Mouse (Mus musculus) liver, postnatal 0 days (tissue): ENCODE data around the gene Paqr8. TPM values are rescaled to one million over a fixed set of nuclear protein-coding genes. Genes with fewer than 3 reads are reported as not detected.

Experiments
- ATAC-seq: fragments of 200-750 bp; cut with Nextera tagmentation; 2 replicates; pipeline ENCODE4 v1.8.0; 2017; ENCODE audit warnings: mild to moderate bottlenecking, moderate library complexity
- DNase-seq: peaks from one replicate; pipeline ENCODE4 v3.0.0-alpha.2; 2016
- H3K27ac ChIP-seq: fragments of 300-500 bp; sonication (generic); 2 replicates; pipeline ENCODE4 v1.5.1; 2014; ENCODE audit warnings: antibody characterized with exemption, moderate library complexity, mild to moderate bottlenecking, low read depth
- H3K27me3 ChIP-seq: fragments of 300-500 bp; sonication (generic); 2 replicates; pipeline ENCODE4 v1.6.1; 2014; ENCODE audit warnings: low read length, control low read depth, mixed read lengths; ENCODE audit not compliant: insufficient read depth
- H3K36me3 ChIP-seq: fragments of 300-500 bp; sonication (generic); replicated peaks from 2 replicates; pipeline ENCODE4 v1.6.1; 2014; ENCODE audit warnings: mild to moderate bottlenecking, control low read depth, low read length, moderate library complexity, mixed read lengths; ENCODE audit not compliant: insufficient read depth
- H3K4me1 ChIP-seq: fragments of 300-500 bp; sonication (generic); 2 replicates; pipeline ENCODE4 v1.6.1; 2014; ENCODE audit warnings: antibody characterized with exemption, mild to moderate bottlenecking, control low read depth; ENCODE audit not compliant: insufficient read depth
- H3K4me2 ChIP-seq: fragments of 300-500 bp; sonication (generic); 2 replicates; pipeline ENCODE4 v1.6.1; 2014; ENCODE audit warnings: low read depth, mild to moderate bottlenecking, low read length, moderate library complexity, mixed read lengths
- H3K4me3 ChIP-seq: fragments of 300-500 bp; sonication (generic); 2 replicates; pipeline ENCODE4 v1.5.1; 2014; ENCODE audit warnings: low read depth, low read length
- H3K9ac ChIP-seq: fragments of 300-500 bp; sonication (generic); replicated peaks from 2 replicates; pipeline ENCODE4 v1.6.1; 2014; ENCODE audit warnings: mild to moderate bottlenecking, moderate library complexity
- H3K9me3 ChIP-seq: fragments of 300-500 bp; sonication (generic); 2 replicates; pipeline ENCODE4 v1.6.1; 2016; ENCODE audit warnings: mild to moderate bottlenecking, control low read depth, low read length, mixed read lengths
- CTCF ChIP-seq: sonication (generic); IDR thresholded peaks from 2 replicates; pipeline ENCODE4 v1.5.1; 2016; ENCODE audit warnings: antibody characterized with exemption, low read depth
- EP300 ChIP-seq: IDR thresholded peaks from 2 replicates; pipeline ENCODE4 v1.6.1; 2016; ENCODE audit warnings: antibody characterized with exemption, low read depth, mild to moderate bottlenecking
- WGBS: fragments of 180-500 bp; shearing (Covaris S2); extraction: QIAGEN DNeasy Blood & Tissue Kit; methylation state at CpG from one replicate; pipeline ENCODE4 v1.1.7; 2014; ENCODE audit not compliant: insufficient replicate concordance; 5-methylcytosine and 5-hydroxymethylcytosine counted together
- polyA plus RNA-seq: library from polyadenylated mRNA; unstranded; fragments of >200 nt; fragmentation: Nextera tagmentation; extraction: Ambion mirVana; gene quantifications from 2 replicates; pipeline ENCODE4 v1.2.1, GENCODE M21; 2015

Paqr8 gene
- polyA plus RNA-seq, 1 experiment from 2014 or later, result 0.18 TPM

DNA sequence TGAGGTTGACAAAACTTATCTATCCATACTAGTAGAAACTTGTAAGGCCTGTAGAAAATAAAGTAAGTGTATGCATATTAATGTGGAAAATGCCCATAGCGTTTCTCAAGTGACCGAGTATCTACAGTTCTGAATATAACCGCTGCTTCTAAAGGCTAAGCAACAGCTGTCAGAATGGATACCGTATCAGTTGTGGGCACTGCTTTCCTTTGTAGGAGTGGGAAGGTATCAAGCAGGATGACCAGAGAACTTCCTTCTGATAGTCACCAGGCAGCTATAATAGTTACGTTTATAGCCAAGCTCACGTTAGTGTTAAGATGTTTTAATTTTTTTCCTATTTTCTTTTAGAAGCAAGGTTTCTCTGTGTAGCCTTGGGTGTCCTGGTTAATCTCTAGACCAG is 83.0 kb downstream of the Paqr8 start:
- no peak overlapping the region for H3K4me3 ChIP-seq
- H3K4me2 ChIP-seq, result no peak overlapping the region
- no peak overlapping the region for H3K9ac ChIP-seq
- no peaks in the 10 kb centered on the region for H3K36me3 ChIP-seq
- WGBS, result 56% methylated on average over 6 of the region's 6 CpGs
- H3K27ac ChIP-seq, result no peak overlapping the region
- no peak for ATAC-seq
- TF ChIP-seq EP300 (0 out of 2 replicates have a peak, but pooled peaks have one; percentile 17), CTCF (no peak)
- H3K27me3 ChIP-seq, result no peaks in the 10 kb centered on the region
- H3K9me3 ChIP-seq, result no peaks in the 10 kb centered on the region
- H3K4me1 ChIP-seq, result no peaks in the 10 kb centered on the region
- DNase-seq, result no peak

DNA sequence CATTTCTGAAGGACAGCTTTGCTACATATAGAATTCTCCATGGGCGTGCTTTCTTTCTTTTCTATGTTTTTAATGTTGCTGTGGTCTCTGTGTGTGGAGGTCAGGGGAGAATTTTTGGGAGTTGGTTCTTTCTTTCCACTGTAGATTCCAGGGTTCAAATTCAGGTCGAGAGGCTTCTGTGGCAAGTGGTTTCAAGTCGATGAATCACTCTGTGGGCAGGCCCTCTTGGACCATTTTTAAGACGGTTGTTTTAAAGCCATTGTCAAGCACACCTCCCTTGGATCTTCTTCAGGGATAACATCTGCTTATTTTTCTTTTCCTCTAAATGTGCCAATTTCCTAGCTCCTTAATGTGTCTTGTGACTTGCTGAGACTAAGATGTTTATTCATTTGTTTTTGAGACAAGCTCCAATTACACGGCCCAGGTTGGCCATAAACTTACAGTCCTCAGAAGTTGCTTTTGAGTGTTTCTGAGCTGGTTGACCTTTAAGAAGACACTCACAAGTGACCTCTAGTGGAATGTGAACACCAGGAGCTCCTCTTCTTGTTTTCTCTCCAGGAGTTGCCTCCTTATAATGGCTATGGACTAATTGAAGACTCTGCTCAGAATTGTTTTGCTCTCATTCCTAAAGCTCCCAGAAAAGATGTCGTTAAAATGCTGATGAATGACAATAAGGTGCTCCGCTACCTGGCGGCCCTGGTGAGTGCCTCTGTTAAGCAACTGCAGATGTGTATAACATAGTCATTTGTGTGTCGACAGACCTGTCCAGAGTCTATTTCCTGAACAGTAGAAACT is 84.1 kb downstream of the Paqr8 start:
- no peak overlapping the region for H3K4me2 ChIP-seq
- H3K4me1 ChIP-seq, result no peaks in the 10 kb centered on the region
- H3K9me3 ChIP-seq, result no peaks in the 10 kb centered on the region
- H3K36me3 ChIP-seq, result no peaks in the 10 kb centered on the region
- ATAC-seq (no peak), DNase-seq (no peak)
- H3K27ac ChIP-seq, result no peak overlapping the region
- H3K4me3 ChIP-seq, result no peak overlapping the region
- TF ChIP-seq CTCF (peak; percentile 15; the same call in 1 of the 2 replicates), EP300 (no peak)
- no peaks in the 10 kb centered on the region for H3K27me3 ChIP-seq
- WGBS, result 64% methylated on average over 9 of the region's 9 CpGs
- H3K9ac ChIP-seq, result no peak overlapping the region

DNA sequence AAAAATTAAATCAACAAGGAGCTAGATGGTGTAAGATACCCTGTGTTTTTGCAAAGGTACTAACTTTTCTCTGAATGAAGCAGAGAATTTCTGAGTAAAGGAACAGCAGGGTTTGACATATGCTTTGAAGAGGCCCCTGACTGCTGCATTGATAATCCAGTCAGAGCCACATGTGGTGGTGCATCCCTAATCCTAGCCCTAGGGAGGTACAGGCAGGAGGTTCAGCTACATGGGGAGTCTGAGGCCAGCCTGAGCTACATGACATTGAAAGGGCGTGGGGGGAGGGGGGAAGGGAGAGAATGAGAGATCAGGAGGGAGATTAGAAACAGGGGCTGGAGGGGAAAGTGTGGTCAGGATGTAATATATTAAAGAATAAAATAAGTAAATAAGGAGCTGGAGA is 90.1 kb downstream of the Paqr8 start:
- Histone ChIP-seq H3K4me3 (no peak overlapping the region), H3K27ac (no peak overlapping the region), H3K4me1 (no peaks in the 10 kb centered on the region), H3K4me2 (no peak overlapping the region), H3K9ac (no peak overlapping the region), H3K36me3 (no peaks in the 10 kb centered on the region), H3K9me3 (no peaks in the 10 kb centered on the region), H3K27me3 (no peaks in the 10 kb centered on the region)
- 68% methylated on average over 1 of the region's 1 CpGs for WGBS
- ATAC-seq, result no peak
- no peak for TF ChIP-seq EP300
- no peak for TF ChIP-seq CTCF
- no peak for DNase-seq

DNA sequence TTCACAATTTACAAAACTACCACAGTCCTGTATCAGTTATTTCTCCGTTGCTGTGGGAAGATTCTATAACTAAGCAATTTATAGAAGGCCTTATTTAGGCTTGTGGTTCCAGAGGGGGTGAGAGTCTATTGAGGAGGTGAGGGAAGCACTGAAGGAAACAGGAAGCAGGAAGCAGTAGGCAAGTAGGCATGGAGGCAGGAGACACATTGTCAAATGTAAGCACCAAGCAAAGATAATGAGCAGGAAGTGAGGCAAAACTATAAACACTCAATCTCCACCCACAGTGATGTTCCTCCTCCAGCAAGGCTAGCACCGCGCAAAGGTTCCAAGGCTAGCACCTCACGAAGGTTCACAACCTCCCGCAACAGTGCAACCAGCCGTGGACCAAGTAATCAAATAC is 91.4 kb downstream of the Paqr8 start:
- no peak for ATAC-seq
- no peak overlapping the region for H3K27ac ChIP-seq
- no peak for TF ChIP-seq CTCF
- H3K36me3 ChIP-seq, result no peaks in the 10 kb centered on the region
- no peak overlapping the region for H3K9ac ChIP-seq
- WGBS, result 75% methylated on average over 6 of the region's 6 CpGs
- DNase-seq, result no peak
- H3K27me3 ChIP-seq, result no peaks in the 10 kb centered on the region
- H3K4me1 ChIP-seq, result no peaks in the 10 kb centered on the region
- H3K9me3 ChIP-seq, result no peaks in the 10 kb centered on the region
- H3K4me3 ChIP-seq, result no peak overlapping the region
- H3K4me2 ChIP-seq, result no peak overlapping the region

DNA sequence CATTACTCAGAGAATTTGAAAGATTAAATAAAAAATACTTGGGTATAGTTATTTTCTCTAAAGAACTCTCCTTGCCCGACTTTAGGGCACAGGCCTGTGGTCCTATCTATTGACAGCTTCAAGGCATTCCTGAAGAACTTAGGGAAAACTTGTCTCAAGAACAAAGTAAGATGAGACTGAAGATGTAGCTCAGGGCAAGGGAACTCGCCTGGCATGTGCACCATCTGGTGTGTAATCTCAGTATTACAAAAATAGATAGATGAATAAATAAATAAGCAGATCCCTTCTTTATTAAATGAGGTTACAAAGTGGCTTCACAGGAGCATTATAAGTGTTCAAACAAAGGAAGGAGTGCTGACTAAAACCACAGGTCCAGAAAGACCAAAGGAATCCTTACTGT is 93.7 kb downstream of the Paqr8 start:
- Histone ChIP-seq H3K9me3 (no peaks in the 10 kb centered on the region), H3K4me1 (no peaks in the 10 kb centered on the region), H3K27me3 (no peaks in the 10 kb centered on the region), H3K9ac (no peak overlapping the region), H3K4me2 (no peak overlapping the region), H3K36me3 (no peaks in the 10 kb centered on the region), H3K27ac (no peak overlapping the region), H3K4me3 (no peak overlapping the region)
- no peak for ATAC-seq
- TF ChIP-seq EP300 (no peak), CTCF (no peak)
- WGBS, result 59% methylated on average over 2 of the region's 2 CpGs
- DNase-seq, result no peak

DNA sequence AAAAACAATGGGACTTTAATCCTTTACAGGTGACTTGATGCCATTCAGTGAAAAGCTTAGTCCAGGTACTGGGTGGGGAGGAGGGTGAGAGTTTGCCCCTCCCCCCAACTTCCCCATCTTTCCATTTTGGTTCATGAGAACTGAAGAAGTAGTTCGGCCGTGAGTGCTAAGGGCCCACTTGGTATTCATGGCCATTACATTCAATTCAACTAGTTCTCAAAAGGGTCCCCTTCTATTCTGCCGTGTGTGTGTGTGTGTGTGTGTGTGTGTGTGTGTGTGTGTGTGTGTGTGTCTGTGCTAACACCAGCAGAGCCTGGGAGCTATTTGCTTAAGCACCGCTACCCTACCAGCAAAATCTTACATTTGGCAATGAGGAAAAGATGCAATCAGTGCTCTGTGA is 94.2 kb downstream of the Paqr8 start:
- TF ChIP-seq EP300 (no peak), CTCF (no peak)
- Histone ChIP-seq H3K4me2 (no peak overlapping the region), H3K36me3 (no peaks in the 10 kb centered on the region), H3K9me3 (no peaks in the 10 kb centered on the region), H3K27ac (no peak overlapping the region), H3K4me1 (no peaks in the 10 kb centered on the region), H3K9ac (no peak overlapping the region), H3K4me3 (no peak overlapping the region), H3K27me3 (no peaks in the 10 kb centered on the region)
- DNase-seq (no peak), ATAC-seq (no peak)
- WGBS, result 44% methylated on average over 4 of the region's 4 CpGs
